Comparison of ENCODE assay signal across 8 mouse cellular contexts in the genomic region with DNA sequence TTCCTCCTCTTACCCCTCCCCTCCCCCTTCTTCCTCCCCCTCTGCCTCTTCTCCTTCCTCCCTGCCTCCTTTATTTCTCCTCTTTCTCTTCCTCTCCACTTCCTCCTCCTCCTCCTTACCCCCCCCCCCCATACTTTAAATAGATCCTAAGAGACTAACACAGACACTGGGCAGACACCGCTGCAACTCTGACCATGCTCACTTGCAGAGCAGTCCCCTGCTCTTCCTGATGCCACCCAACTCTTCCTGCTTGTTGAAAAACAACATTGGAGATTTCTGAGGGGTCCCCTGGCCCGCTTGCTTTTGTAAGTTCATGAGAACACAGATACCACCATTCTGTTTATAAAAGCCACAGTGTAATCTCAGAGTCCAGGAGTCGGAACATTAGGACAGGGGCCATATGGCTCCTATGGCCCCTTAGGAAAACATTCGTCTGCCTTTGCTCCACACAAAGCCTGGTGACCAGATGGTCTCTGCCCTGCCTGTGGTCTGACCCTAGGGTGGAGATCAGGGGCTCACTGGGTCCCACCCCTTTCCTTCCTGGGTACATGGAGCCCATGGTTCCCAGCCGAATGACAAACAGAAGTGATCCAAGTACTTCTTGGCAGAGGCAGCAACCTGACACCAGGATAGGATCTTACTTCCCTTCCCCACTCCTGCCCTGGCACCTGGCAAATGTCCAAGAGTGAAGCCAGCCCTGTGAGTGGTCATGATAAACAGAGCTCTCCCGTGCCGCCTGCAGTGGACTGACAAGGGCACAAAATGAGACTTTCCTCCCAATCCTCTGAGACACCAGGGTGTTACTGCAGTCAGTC.
DNase-seq lines count a peak whose midpoint lies in the region; ATAC-seq and TF ChIP-seq lines count a peak whose summit lies in the region.

No protein-coding gene starts in this region.

- peak; percentile 58 for ATAC-seq in granulocyte monocyte progenitor cell, adult 5-6 weeks (replicated peaks; ENCODE audit: poor library complexity, severe bottlenecking)
- ATAC-seq in intestine, embryonic 15.5 days = peak; percentile 51
- peak; percentile 86 for ATAC-seq in liver, postnatal 0 days
- no peak for ATAC-seq in neural tube, embryonic 15.5 days (ENCODE audit: low FRiP score)
- ATAC-seq in activated CD4-positive, CD25-positive, alpha-beta regulatory T cell, adult 4 months = no peak

- H3K27me3 ChIP-seq in intestine, embryonic 15.5 days (replicated peaks) = no peaks in the 10 kb centered on the region
- H3K27me3 ChIP-seq in liver, postnatal 0 days (ENCODE audit: insufficient read depth, low read length) = no peaks in the 10 kb centered on the region
- H3K27me3 ChIP-seq in neural tube, embryonic 15.5 days (replicated peaks) = no peaks in the 10 kb centered on the region

- peak; percentile 23 for DNase-seq in NIH3T3 (ENCODE audit: low read depth)
- DNase-seq in cerebellum, adult 18-20 months = peak; percentile 64 to 65
- DNase-seq in liver, postnatal 0 days = peak; percentile 73
- DNase-seq in frontal cortex, postnatal 10 days (ENCODE audit: low spot score in 2 of 2) = no peak

- H3K36me3 ChIP-seq in intestine, embryonic 15.5 days = no peaks in the 10 kb centered on the region
- H3K36me3 ChIP-seq in liver, postnatal 0 days (replicated peaks; ENCODE audit: insufficient read depth, low read length) = no peaks in the 10 kb centered on the region
- H3K36me3 ChIP-seq in neural tube, embryonic 15.5 days = no peaks in the 10 kb centered on the region

- H3K27ac ChIP-seq in intestine, embryonic 15.5 days = peak overlapping the region; percentile 79
- peak overlapping the region; percentile 57 for H3K27ac ChIP-seq in liver, postnatal 0 days (ENCODE audit: low read depth)
- 0 out of 2 replicates have a peak overlapping the region, but pooled peaks have one; percentile 19 for H3K27ac ChIP-seq in neural tube, embryonic 15.5 days (replicated peaks)

- H3K4me3 ChIP-seq in intestine, embryonic 15.5 days (replicated peaks) = no peak overlapping the region
- no peak overlapping the region for H3K4me3 ChIP-seq in liver, postnatal 0 days (ENCODE audit: low read depth, low read length)
- H3K4me3 ChIP-seq in neural tube, embryonic 15.5 days (replicated peaks) = no peak overlapping the region

- H3K4me2 ChIP-seq in intestine, embryonic 15.5 days (replicated peaks) = 0 out of 2 replicates have a peak overlapping the region, but pooled peaks have one; percentile 3
- peak overlapping the region; percentile 40; the same call in 1 of the 2 replicates for H3K4me2 ChIP-seq in liver, postnatal 0 days (ENCODE audit: low read depth, low read length)
- no peak overlapping the region for H3K4me2 ChIP-seq in neural tube, embryonic 15.5 days

- 7% methylated on average over 7 of the region's 7 CpGs for WGBS in intestine, embryonic 15.5 days
- WGBS in liver, postnatal 0 days (ENCODE audit: insufficient replicate concordance) = 12% methylated on average over 7 of the region's 7 CpGs
- 31% methylated on average over 7 of the region's 7 CpGs for WGBS in neural tube, embryonic 15.5 days

- TF ChIP-seq EP300 in liver, postnatal 0 days (IDR thresholded peaks at IDR 0.05; ENCODE audit: low read depth) = peak; percentile 81

- no peak for TF ChIP-seq CTCF in liver, postnatal 0 days (IDR thresholded peaks at IDR 0.05; ENCODE audit: low read depth)

- H3K9me3 ChIP-seq in intestine, embryonic 15.5 days = no peaks in the 10 kb centered on the region
- H3K9me3 ChIP-seq in liver, postnatal 0 days (ENCODE audit: low read length) = no peaks in the 10 kb centered on the region
- H3K9me3 ChIP-seq in neural tube, embryonic 15.5 days (replicated peaks) = no peaks in the 10 kb centered on the region

- H3K9ac ChIP-seq in intestine, embryonic 15.5 days = no peak overlapping the region
- H3K9ac ChIP-seq in liver, postnatal 0 days (replicated peaks) = no peak overlapping the region; the same call in 1 of the 2 replicates
- no peak overlapping the region for H3K9ac ChIP-seq in neural tube, embryonic 15.5 days (replicated peaks)

- H3K4me1 ChIP-seq in intestine, embryonic 15.5 days (replicated peaks) = peaks cover 21% of the 10 kb centered on the region
- peaks cover 24% of the 10 kb centered on the region for H3K4me1 ChIP-seq in liver, postnatal 0 days (ENCODE audit: insufficient read depth)
- peaks cover 21% of the 10 kb centered on the region for H3K4me1 ChIP-seq in neural tube, embryonic 15.5 days

Comparison
In these comparisons a context has a peak if more than half of its experiments do, and no peak if none do; other contexts are left out.
1. DNase-seq: peak in NIH3T3 (single experiment), cerebellum, adult 18-20 months (2 of 2) and liver, postnatal 0 days (single experiment); none in frontal cortex, postnatal 10 days (0 of 2).
2. ATAC-seq: peak in granulocyte monocyte progenitor cell, adult 5-6 weeks (single experiment), intestine, embryonic 15.5 days (single experiment) and liver, postnatal 0 days (single experiment); none in neural tube, embryonic 15.5 days (single experiment) and activated CD4-positive, CD25-positive, alpha-beta regulatory T cell, adult 4 months (single experiment).
3. H3K27ac ChIP-seq: peak in every context shown above with its lines; median percentile 79 in intestine, embryonic 15.5 days; 57 in liver, postnatal 0 days; 19 in neural tube, embryonic 15.5 days.